Mouse (Mus musculus): Measurements from ENCODE around the gene Ctbp1.

GRCm38 (mm10) chr5:33207136-33207535, 67.7 kb downstream of the Ctbp1 start:
- TF ChIP-seq CTCF (IDR thresholded peaks at IDR 0.05; ENCODE audit: low read depth) (no peak), EP300 (IDR thresholded peaks at IDR 0.05; ENCODE audit: low read depth) (no peak)

Measured in liver, embryonic 14.5 days (tissue).